In the genomic region with DNA sequence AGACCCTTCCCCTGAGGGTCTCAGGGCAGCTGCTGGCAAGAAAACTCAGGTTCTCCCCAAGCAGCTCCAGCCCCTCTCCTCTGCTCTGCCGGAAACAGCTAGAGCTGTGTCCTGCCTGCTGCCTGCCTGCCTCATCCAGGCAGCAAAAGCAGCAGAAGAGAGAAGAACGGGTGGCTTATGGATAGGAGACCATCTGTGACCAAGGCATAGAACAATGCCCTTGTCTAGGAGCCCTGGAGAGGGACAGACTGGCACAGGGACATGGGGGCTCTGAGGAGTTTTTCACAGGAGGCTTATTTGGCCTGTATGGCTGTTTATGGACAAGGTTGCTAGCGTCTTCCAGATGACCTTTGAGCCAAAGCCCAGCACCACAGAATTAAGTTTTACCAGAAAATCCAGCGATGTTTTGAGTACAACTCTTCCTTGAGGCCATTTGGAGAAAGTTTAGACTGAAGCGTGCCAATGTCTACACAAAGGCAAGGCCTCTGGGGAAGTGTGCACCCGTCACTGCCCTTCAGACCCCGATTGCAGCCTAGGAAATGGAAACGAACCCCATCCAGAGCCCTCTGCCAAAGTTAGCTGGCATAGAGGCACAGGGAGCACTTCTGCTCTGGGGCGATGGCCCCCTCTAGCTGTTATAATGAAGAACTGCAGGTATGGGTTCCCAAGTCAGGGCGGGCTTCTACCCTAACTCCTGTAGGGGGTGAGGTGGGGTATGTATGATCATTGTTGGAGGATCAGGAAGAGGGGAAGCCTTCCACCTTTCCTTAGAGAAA, we compare ENCODE assay signal across 8 mouse cellular contexts. TPM values are rescaled to one million over a fixed set of nuclear protein-coding genes. Genes with fewer than 3 reads are reported as not detected.
DNase-seq lines count a peak whose midpoint lies in the region; ATAC-seq and TF ChIP-seq lines count a peak whose summit lies in the region.

No protein-coding gene starts in this region.

- no peaks in the 10 kb centered on the region for H3K27me3 ChIP-seq in forebrain, embryonic 10.5 days (ENCODE audit: poor library complexity, severe bottlenecking)
- H3K27me3 ChIP-seq in forebrain, embryonic 11.5 days (ENCODE audit: control insufficient read depth, insufficient read depth, low read length): no peaks in the 10 kb centered on the region
- no peaks in the 10 kb centered on the region for H3K27me3 ChIP-seq in embryonic facial prominence, embryonic 11.5 days (ENCODE audit: control insufficient read depth, insufficient read depth, low read length)
- H3K27me3 ChIP-seq in heart, embryonic 13.5 days (replicated peaks): no peaks in the 10 kb centered on the region
- no peaks in the 10 kb centered on the region for H3K27me3 ChIP-seq in lung, postnatal 0 days (replicated peaks; ENCODE audit: insufficient read depth, low read length)

- H3K4me3 ChIP-seq in forebrain, embryonic 10.5 days: no peak overlapping the region
- no peak overlapping the region for H3K4me3 ChIP-seq in forebrain, embryonic 11.5 days (ENCODE audit: low read depth, low read length)
- no peak overlapping the region for H3K4me3 ChIP-seq in embryonic facial prominence, embryonic 11.5 days (ENCODE audit: low read depth, low read length)
- no peak overlapping the region for H3K4me3 ChIP-seq in heart, embryonic 13.5 days
- no peak overlapping the region for H3K4me3 ChIP-seq in lung, postnatal 0 days (ENCODE audit: low read depth, low read length)

- peaks cover 77% of the 10 kb centered on the region for H3K4me1 ChIP-seq in forebrain, embryonic 10.5 days
- peaks cover 9% of the 10 kb centered on the region; the same call in 1 of the 2 replicates for H3K4me1 ChIP-seq in forebrain, embryonic 11.5 days (replicated peaks; ENCODE audit: control insufficient read depth, insufficient read depth, low read length)
- H3K4me1 ChIP-seq in embryonic facial prominence, embryonic 11.5 days (ENCODE audit: control insufficient read depth, insufficient read depth, low read length): peaks cover 5% of the 10 kb centered on the region
- H3K4me1 ChIP-seq in heart, embryonic 13.5 days: peaks cover 75% of the 10 kb centered on the region
- peaks cover 43% of the 10 kb centered on the region for H3K4me1 ChIP-seq in lung, postnatal 0 days (ENCODE audit: insufficient read depth, low read depth, low read length)

- peak; percentile 96 for TF ChIP-seq CTCF in lung, postnatal 0 days (IDR thresholded peaks at IDR 0.05)

- DNase-seq in forebrain, embryonic 10.5 days (ENCODE audit: extremely low spot score, low spot score): peak; percentile 35
- DNase-seq in forebrain, embryonic 11.5 days (ENCODE audit: low spot score): no peak
- peak; percentile 65 for DNase-seq in T-cell, adult 2 months (ENCODE audit: low spot score)
- peak; percentile 73 for DNase-seq in embryonic facial prominence, embryonic 11.5 days (ENCODE audit: low spot score)
- DNase-seq in kidney, postnatal 4 days: peak; percentile 49 to 63
- DNase-seq in lung, postnatal 0 days (ENCODE audit: low spot score): peak; percentile 69
- DNase-seq in right cerebral cortex, postnatal 10 days (ENCODE audit: low spot score in 2 of 2): peak; percentile 74 to 78

- H3K9me3 ChIP-seq in forebrain, embryonic 10.5 days: no peaks in the 10 kb centered on the region
- H3K9me3 ChIP-seq in forebrain, embryonic 11.5 days (ENCODE audit: control insufficient read depth, low read length): no peaks in the 10 kb centered on the region
- no peaks in the 10 kb centered on the region for H3K9me3 ChIP-seq in embryonic facial prominence, embryonic 11.5 days (replicated peaks; ENCODE audit: control insufficient read depth, low read length)
- H3K9me3 ChIP-seq in heart, embryonic 13.5 days: no peaks in the 10 kb centered on the region
- H3K9me3 ChIP-seq in lung, postnatal 0 days (ENCODE audit: low read length): no peaks in the 10 kb centered on the region

- no peak for TF ChIP-seq EP300 in lung, postnatal 0 days (IDR thresholded peaks at IDR 0.05)

- WGBS in forebrain, embryonic 10.5 days: 46% methylated on average over 10 of the region's 10 CpGs
- 46% methylated on average over 10 of the region's 10 CpGs for WGBS in forebrain, embryonic 11.5 days
- 37% methylated on average over 10 of the region's 10 CpGs for WGBS in embryonic facial prominence, embryonic 11.5 days
- WGBS in heart, embryonic 13.5 days: 45% methylated on average over 10 of the region's 10 CpGs
- 36% methylated on average over 10 of the region's 10 CpGs for WGBS in lung, postnatal 0 days

- H3K4me2 ChIP-seq in forebrain, embryonic 11.5 days (ENCODE audit: low read depth, low read length, severe bottlenecking): no peak overlapping the region
- H3K4me2 ChIP-seq in embryonic facial prominence, embryonic 11.5 days (ENCODE audit: low read depth, low read length): no peak overlapping the region
- H3K4me2 ChIP-seq in heart, embryonic 13.5 days: no peak overlapping the region
- H3K4me2 ChIP-seq in lung, postnatal 0 days (replicated peaks; ENCODE audit: low read depth, low read length): no peak overlapping the region

- peak overlapping the region; percentile 32; the same call in 1 of the 2 replicates for H3K27ac ChIP-seq in forebrain, embryonic 10.5 days
- H3K27ac ChIP-seq in forebrain, embryonic 11.5 days (ENCODE audit: low read depth, low read length): no peak overlapping the region
- H3K27ac ChIP-seq in embryonic facial prominence, embryonic 11.5 days (replicated peaks; ENCODE audit: low read depth, low read length): no peak overlapping the region
- peak overlapping the region; percentile 93 for H3K27ac ChIP-seq in heart, embryonic 13.5 days (replicated peaks)
- H3K27ac ChIP-seq in lung, postnatal 0 days (ENCODE audit: low read length): 0 out of 2 replicates have a peak overlapping the region, but pooled peaks have one; percentile 92

- ATAC-seq in forebrain, embryonic 11.5 days (replicated peaks; ENCODE audit: low FRiP score): no peak
- no peak for ATAC-seq in embryonic facial prominence, embryonic 11.5 days (replicated peaks; ENCODE audit: insufficient number of reproducible peaks, low FRiP score, low TSS enrichment, low read depth)
- no peak for ATAC-seq in heart, embryonic 13.5 days (ENCODE audit: extremely low read depth, insufficient number of reproducible peaks, low FRiP score, low TSS enrichment)
- no peak for ATAC-seq in lung, postnatal 0 days

- peaks cover 73% of the 10 kb centered on the region for H3K36me3 ChIP-seq in forebrain, embryonic 10.5 days (replicated peaks)
- H3K36me3 ChIP-seq in forebrain, embryonic 11.5 days (ENCODE audit: control insufficient read depth, insufficient read depth, low read length): no peaks in the 10 kb centered on the region
- peaks cover 4% of the 10 kb centered on the region; the same call in 1 of the 2 replicates for H3K36me3 ChIP-seq in embryonic facial prominence, embryonic 11.5 days (replicated peaks; ENCODE audit: control insufficient read depth, insufficient read depth, low read depth, low read length)
- H3K36me3 ChIP-seq in heart, embryonic 13.5 days: peaks cover 22% of the 10 kb centered on the region
- no peaks in the 10 kb centered on the region for H3K36me3 ChIP-seq in lung, postnatal 0 days (ENCODE audit: insufficient read depth, low read length)

- H3K9ac ChIP-seq in forebrain, embryonic 11.5 days (ENCODE audit: low read length): no peak overlapping the region
- H3K9ac ChIP-seq in embryonic facial prominence, embryonic 11.5 days (replicated peaks; ENCODE audit: low read length): no peak overlapping the region
- peak overlapping the region; percentile 19; the same call in 1 of the 2 replicates for H3K9ac ChIP-seq in heart, embryonic 13.5 days
- no peak overlapping the region for H3K9ac ChIP-seq in lung, postnatal 0 days (replicated peaks; ENCODE audit: low read depth)

RNA-seq across cellular contexts. Expression of gene Trim8, which starts 49.3 kb away (rescaled TPM):
- polyA plus RNA-seq in forebrain, embryonic 10.5 days (2016; fragmentation: Nextera tagmentation; extraction: Ambion mirVana): 16.6 and 19.3 TPM in 2 replicates
- 30.7 and 39.5 TPM in 2 replicates for polyA plus RNA-seq in forebrain, embryonic 11.5 days (2014; fragmentation: Nextera tagmentation; extraction: Ambion mirVana)
- polyA plus RNA-seq in embryonic facial prominence, embryonic 11.5 days (2014; fragmentation: Nextera tagmentation; extraction: Ambion mirVana): 17.8 and 18.6 TPM in 2 replicates
- polyA plus RNA-seq in heart, embryonic 13.5 days (2015; fragmentation: Nextera tagmentation; extraction: Ambion mirVana): 13.2 and 13.9 TPM in 2 replicates
- 34.1 and 34.8 TPM in 2 replicates for polyA plus RNA-seq in lung, postnatal 0 days (2015; fragmentation: Nextera tagmentation; extraction: Ambion mirVana)

RNA-seq across cellular contexts. Expression of gene Sufu, which starts 55.5 kb away (rescaled TPM):
- 47.5 and 50.8 TPM in 2 replicates for polyA plus RNA-seq in forebrain, embryonic 10.5 days (2016; fragmentation: Nextera tagmentation; extraction: Ambion mirVana)
- polyA plus RNA-seq in forebrain, embryonic 11.5 days (2014; fragmentation: Nextera tagmentation; extraction: Ambion mirVana): 48.3 and 48.6 TPM in 2 replicates
- polyA plus RNA-seq in embryonic facial prominence, embryonic 11.5 days (2014; fragmentation: Nextera tagmentation; extraction: Ambion mirVana): 32.7 and 36.3 TPM in 2 replicates
- polyA plus RNA-seq in heart, embryonic 13.5 days (2015; fragmentation: Nextera tagmentation; extraction: Ambion mirVana): 18.4 and 19.3 TPM in 2 replicates
- 13.1 and 14.2 TPM in 2 replicates for polyA plus RNA-seq in lung, postnatal 0 days (2015; fragmentation: Nextera tagmentation; extraction: Ambion mirVana)

RNA-seq across cellular contexts. Expression of gene Actr1a, which starts 56.7 kb away (rescaled TPM):
- polyA plus RNA-seq in forebrain, embryonic 10.5 days (2016; fragmentation: Nextera tagmentation; extraction: Ambion mirVana): 172 and 185 TPM in 2 replicates
- polyA plus RNA-seq in forebrain, embryonic 11.5 days (2014; fragmentation: Nextera tagmentation; extraction: Ambion mirVana): 204 and 232 TPM in 2 replicates
- 171 and 182 TPM in 2 replicates for polyA plus RNA-seq in embryonic facial prominence, embryonic 11.5 days (2014; fragmentation: Nextera tagmentation; extraction: Ambion mirVana)
- 108 and 111 TPM in 2 replicates for polyA plus RNA-seq in heart, embryonic 13.5 days (2015; fragmentation: Nextera tagmentation; extraction: Ambion mirVana)
- 98.2 and 104 TPM in 2 replicates for polyA plus RNA-seq in lung, postnatal 0 days (2015; fragmentation: Nextera tagmentation; extraction: Ambion mirVana)

Comparison
In these comparisons a context has a peak if more than half of its experiments do, and no peak if none do; other contexts are left out.
1. H3K27ac ChIP-seq: peak in forebrain, embryonic 10.5 days (single experiment), heart, embryonic 13.5 days (single experiment) and lung, postnatal 0 days (single experiment); none in forebrain, embryonic 11.5 days (single experiment) and embryonic facial prominence, embryonic 11.5 days (single experiment).